Mouse (Mus musculus): Measurements from ENCODE around the gene Gm20075. TPM values are rescaled to one million over a fixed set of nuclear protein-coding genes. Genes with fewer than 3 reads are reported as not detected.

Gene Gm20075
- polyA plus RNA-seq, 1 experiment: 38.3 TPM

- Histone ChIP-seq H3K27ac (ENCODE audit: insufficient read depth, low read length) (no peak overlapping the region), H3K4me3 (ENCODE audit: insufficient read depth, low read length) (no peak overlapping the region), H3K4me1 (ENCODE audit: control insufficient read depth, insufficient read depth, low read length) (no peaks in the 10 kb centered on the region)
- TF ChIP-seq CTCF (IDR thresholded peaks at IDR 0.05; ENCODE audit: borderline replicate concordance, insufficient read depth, low read length): no peak
- no peak for TF ChIP-seq POLR2A (IDR thresholded peaks at IDR 0.05; ENCODE audit: low read depth, low read length)
Observed at GRCm38 (mm10) chr13:96052755-96053154, 28.4 kb downstream of the Gm20075 start.

- H3K27ac ChIP-seq (ENCODE audit: insufficient read depth, low read length): no peak overlapping the region
- H3K4me1 ChIP-seq (ENCODE audit: control insufficient read depth, insufficient read depth, low read length): no peaks in the 10 kb centered on the region
- TF ChIP-seq POLR2A (IDR thresholded peaks at IDR 0.05; ENCODE audit: low read depth, low read length) (no peak), CTCF (IDR thresholded peaks at IDR 0.05; ENCODE audit: borderline replicate concordance, insufficient read depth, low read length) (no peak)
Observed at GRCm38 (mm10) chr13:96045396-96045795, 35.8 kb downstream of the Gm20075 start.

GRCm38 (mm10) chr13:96040275-96041042, 40.7 kb downstream of the Gm20075 start:
- Histone ChIP-seq H3K27ac (ENCODE audit: insufficient read depth, low read length) (no peak overlapping the region), H3K4me3 (ENCODE audit: insufficient read depth, low read length) (no peak overlapping the region), H3K4me1 (ENCODE audit: control insufficient read depth, insufficient read depth, low read length) (peaks cover 2% of the 10 kb centered on the region; the same call in 1 of the 2 replicates)
- TF ChIP-seq POLR2A (IDR thresholded peaks at IDR 0.05; ENCODE audit: low read depth, low read length) (no peak), CTCF (IDR thresholded peaks at IDR 0.05; ENCODE audit: borderline replicate concordance, insufficient read depth, low read length) (no peak)

More at GRCm38 (mm10) chr13:96045396-96045795, 35.8 kb downstream of the Gm20075 start:
- no peak overlapping the region for H3K4me3 ChIP-seq (ENCODE audit: insufficient read depth, low read length)

DNA sequence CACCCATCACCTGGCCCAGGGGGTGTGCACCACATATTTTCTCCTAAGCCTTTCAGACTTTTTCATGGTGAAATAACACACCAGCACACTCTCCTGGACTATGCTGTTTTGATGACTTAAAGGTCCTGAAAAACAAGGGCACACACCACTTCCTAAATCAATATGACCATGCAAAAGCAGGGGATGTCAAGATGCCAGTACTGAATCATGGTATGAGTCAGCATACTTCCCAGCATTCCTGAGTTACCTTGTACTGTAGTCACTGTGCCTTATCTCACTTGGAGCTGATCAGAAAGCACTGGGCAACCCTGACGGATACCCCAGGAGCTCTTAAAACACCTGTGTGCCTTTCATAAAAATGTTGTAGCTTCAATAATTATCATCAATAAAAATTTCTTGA, 41.6 kb downstream of the Gm20075 start:
- TF ChIP-seq POLR2A (IDR thresholded peaks at IDR 0.05; ENCODE audit: low read depth, low read length): no peak
- no peak for TF ChIP-seq CTCF (IDR thresholded peaks at IDR 0.05; ENCODE audit: borderline replicate concordance, insufficient read depth, low read length)

GRCm38 (mm10) chr13:96030368-96031223, 50.6 kb downstream of the Gm20075 start:
- Histone ChIP-seq H3K27ac (ENCODE audit: insufficient read depth, low read length) (no peak overlapping the region), H3K4me3 (ENCODE audit: insufficient read depth, low read length) (no peak overlapping the region), H3K4me1 (ENCODE audit: control insufficient read depth, insufficient read depth, low read length) (no peaks in the 10 kb centered on the region)
- TF ChIP-seq POLR2A (IDR thresholded peaks at IDR 0.05; ENCODE audit: low read depth, low read length) (no peak), CTCF (IDR thresholded peaks at IDR 0.05; ENCODE audit: borderline replicate concordance, insufficient read depth, low read length) (peak; percentile 73; the same call in 1 of the 2 replicates)

More for the DNA sequence above, 41.6 kb downstream of the Gm20075 start:
- Histone ChIP-seq H3K4me1 (ENCODE audit: control insufficient read depth, insufficient read depth, low read length) (peaks cover 2% of the 10 kb centered on the region; the same call in 1 of the 2 replicates), H3K4me3 (ENCODE audit: insufficient read depth, low read length) (no peak overlapping the region), H3K27ac (ENCODE audit: insufficient read depth, low read length) (no peak overlapping the region)

Other genes starting within 250 kb of the Gm20075 start
- 3.4 and 7.4 TPM in 2 replicates for gene Iqgap2, start 189.5 kb downstream of the Gm20075 start, polyA plus RNA-seq (2011; ENCODE audit: insufficient read length, low read depth, missing spikeins)
- 0.93 and 1.5 TPM in 2 replicates for gene Gm17190, start 678 bp upstream of the Gm20075 start, polyA plus RNA-seq (2011; ENCODE audit: insufficient read length, low read depth, missing spikeins)
- gene Sv2c, start 51.2 kb upstream of the Gm20075 start, polyA plus RNA-seq (2011; ENCODE audit: insufficient read length, low read depth, missing spikeins): 1.6 and 5.6 TPM in 2 replicates

Measured in embryonic fibroblast, embryonic 13.5 days (primary cell).